Mouse (Mus musculus): ENCODE results near the gene Map4k3. TPM values are rescaled to one million over a fixed set of nuclear protein-coding genes. Genes with fewer than 3 reads are reported as not detected.

The Map4k3 gene
- total and polyA plus RNA-seq, 3 experiments: 3.2 to 4.1 TPM; not detected in 1

DNA sequence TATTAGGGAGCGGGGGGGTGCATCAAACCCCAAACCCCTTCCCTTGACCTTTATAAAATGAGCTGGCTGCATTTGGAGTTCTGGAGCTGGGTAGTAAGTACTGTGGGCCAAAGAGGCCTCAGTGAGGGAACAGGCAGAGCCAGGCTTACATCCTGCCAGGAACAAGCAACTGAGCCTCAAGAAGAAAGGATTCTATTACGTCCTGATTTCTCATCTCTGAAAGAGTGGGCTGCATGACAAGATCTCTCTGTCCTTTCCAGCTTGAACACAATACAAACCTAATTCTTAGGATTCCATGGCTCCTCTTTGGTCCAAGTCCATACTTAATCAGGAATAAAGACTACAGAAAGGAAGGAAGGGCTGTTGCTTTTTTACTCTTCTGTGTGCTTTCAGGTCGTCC lies 66.4 kb downstream of the Map4k3 start:
- Histone ChIP-seq H3K9me3 (replicated peaks; ENCODE audit: insufficient read depth, low read length) (no peaks in the 10 kb centered on the region), H3K9ac (ENCODE audit: control insufficient read depth, low read depth, low read length, poor library complexity, severe bottlenecking) (no peak overlapping the region), H3K4me1 (ENCODE audit: control insufficient read depth in 1 of 2, insufficient read depth in 2 of 2, low read length in 2 of 2) (no peaks in the 10 kb centered on the region), H3K79me2 (ENCODE audit: control insufficient read depth, insufficient read depth, low read length, poor library complexity) (no peaks in the 10 kb centered on the region), H3K4me3 (ENCODE audit: control insufficient read depth in 1 of 2, insufficient read depth in 1 of 2, low read depth in 2 of 2, low read length in 2 of 2) (no peak overlapping the region), H3K27ac (ENCODE audit: control insufficient read depth, low read depth, low read length) (no peak overlapping the region), H3K27me3 (ENCODE audit: control insufficient read depth in 1 of 2, insufficient read depth in 2 of 2, low read length in 2 of 2) (no peaks in the 10 kb centered on the region), H3K36me3 (ENCODE audit: control insufficient read depth in 1 of 2, insufficient read depth in 2 of 2, low read length in 2 of 2) (no peaks in the 10 kb centered on the region)
- TF ChIP-seq ZKSCAN1 (IDR thresholded peaks at IDR 0.05; ENCODE audit: low read depth, low read length): no peak
- TF ChIP-seq MXI1 (IDR thresholded peaks at IDR 0.05; ENCODE audit: low read depth, low read length): no peak
- TF ChIP-seq ZC3H11A (IDR thresholded peaks at IDR 0.05; ENCODE audit: low read depth, low read length): no peak
- TF ChIP-seq POLR2AphosphoS2 (IDR thresholded peaks at IDR 0.05; ENCODE audit: low read length): no peak
- no peak for TF ChIP-seq RCOR1 (IDR thresholded peaks at IDR 0.05; ENCODE audit: low read depth, low read length)
- no peak for TF ChIP-seq USF2 (IDR thresholded peaks at IDR 0.05; ENCODE audit: borderline replicate concordance in 1 of 2, insufficient read depth in 1 of 2, low read depth in 1 of 2, low read length in 2 of 2)
- TF ChIP-seq TCF12 (IDR thresholded peaks at IDR 0.05; ENCODE audit: low read depth, low read length): no peak
- TF ChIP-seq HCFC1 (IDR thresholded peaks at IDR 0.05; ENCODE audit: low read depth, low read length): no peak
- TF ChIP-seq CHD2 (IDR thresholded peaks at IDR 0.05; ENCODE audit: low read length): no peak
- no peak for DNase-seq (ENCODE audit: low read depth, low spot score)

DNA sequence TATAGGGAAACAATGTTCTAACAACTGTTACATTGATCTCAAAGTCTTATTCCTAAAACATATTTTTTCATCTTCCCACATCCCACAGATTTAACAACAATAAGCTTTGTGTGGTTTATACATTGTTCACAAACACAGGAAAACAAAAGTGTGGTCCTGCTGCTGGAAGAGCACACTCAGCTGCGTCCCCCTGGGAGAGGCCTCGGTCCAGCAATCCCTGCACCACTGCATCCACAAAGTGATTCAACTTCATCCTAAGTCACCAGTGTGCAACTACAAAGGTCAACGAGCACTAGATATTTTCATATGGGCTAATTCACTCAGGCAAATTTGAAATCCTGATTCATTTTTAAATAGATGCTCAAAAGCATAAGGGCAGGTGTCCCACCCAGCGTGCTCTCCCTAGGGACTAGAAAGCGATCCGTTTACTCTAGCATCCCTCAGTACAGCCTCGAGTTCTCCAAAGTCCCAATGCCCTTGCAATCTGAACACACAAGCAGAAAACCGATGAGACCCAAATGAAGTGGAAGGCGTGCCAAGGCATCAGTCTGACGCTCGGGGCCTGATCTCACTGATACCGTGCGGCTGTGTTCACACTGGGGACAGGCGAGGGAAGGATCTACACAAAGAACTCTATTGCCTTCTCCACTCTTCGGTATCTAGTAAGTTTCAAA lies 67.4 kb downstream of the Map4k3 start:
- TF ChIP-seq KAT2A (conservative IDR thresholded peaks at IDR 0.05; ENCODE audit: low read depth, low read length) (no peak), ZKSCAN1 (IDR thresholded peaks at IDR 0.05; ENCODE audit: low read depth, low read length) (no peak), ETS1 (IDR thresholded peaks at IDR 0.05; ENCODE audit: low read depth, low read length) (no peak), CTCF (IDR thresholded peaks at IDR 0.05 in 2 of 3, conservative IDR thresholded peaks at IDR 0.05 in 1 of 3; ENCODE audit: control insufficient read depth in 1 of 3, insufficient read depth in 1 of 3, low read depth in 2 of 3, low read length in 3 of 3, poor library complexity in 1 of 3, severe bottlenecking in 1 of 3) (no peak), SMC3 (IDR thresholded peaks at IDR 0.05; ENCODE audit: low read depth, low read length) (no peak), SIN3A (IDR thresholded peaks at IDR 0.05; ENCODE audit: low read length) (no peak), TCF12 (IDR thresholded peaks at IDR 0.05; ENCODE audit: low read depth, low read length) (no peak), ZNF384 (IDR thresholded peaks at IDR 0.05; ENCODE audit: low read depth, low read length) (no peak), POLR2AphosphoS2 (IDR thresholded peaks at IDR 0.05; ENCODE audit: low read length) (no peak), CHD1 (IDR thresholded peaks at IDR 0.05; ENCODE audit: low read depth, low read length) (no peak), MYB (IDR thresholded peaks at IDR 0.05; ENCODE audit: low read depth, low read length) (no peak)
- Histone ChIP-seq H3K9ac (ENCODE audit: control insufficient read depth, low read depth, low read length, poor library complexity, severe bottlenecking) (no peak overlapping the region), H3K27ac (ENCODE audit: control insufficient read depth, low read depth, low read length) (no peak overlapping the region), H3K4me1 (ENCODE audit: control insufficient read depth in 1 of 2, insufficient read depth in 2 of 2, low read length in 2 of 2) (no peaks in the 10 kb centered on the region), H3K4me3 (ENCODE audit: control insufficient read depth in 1 of 2, insufficient read depth in 1 of 2, low read depth in 2 of 2, low read length in 2 of 2) (no peak overlapping the region), H3K36me3 (ENCODE audit: control insufficient read depth in 1 of 2, insufficient read depth in 2 of 2, low read length in 2 of 2) (no peaks in the 10 kb centered on the region), H3K79me2 (ENCODE audit: control insufficient read depth, insufficient read depth, low read length, poor library complexity) (no peaks in the 10 kb centered on the region), H3K9me3 (replicated peaks; ENCODE audit: insufficient read depth, low read length) (no peaks in the 10 kb centered on the region), H3K27me3 (ENCODE audit: control insufficient read depth in 1 of 2, insufficient read depth in 2 of 2, low read length in 2 of 2) (no peaks in the 10 kb centered on the region)
- no peak for DNase-seq (ENCODE audit: low read depth, low spot score)
